Mouse (Mus musculus): ENCODE measurements around the gene Cox6a1. TPM values are rescaled to one million over a fixed set of nuclear protein-coding genes. Genes with fewer than 3 reads are reported as not detected.
"Not testable (repeated sequence)": the region's sequence is repeated elsewhere in the genome, so short reads cannot be mapped to it uniquely, and the experiment has no call there.

Cox6a1 gene
- total RNA-seq (2017): 79.8 and 95.6 TPM in 2 replicates

- ATAC-seq (replicated peaks; ENCODE audit: low read depth, poor library complexity, severe bottlenecking): peak; percentile 89
These were observed at the start of gene Cox6a1 for GRCm38 (mm10) chr5:115348546-115349224. TSS of gene Cox6a1 (minus strand) at chr5:115348981.

GRCm38 (mm10) chr5:115397839-115398780, 49.3 kb upstream of the Cox6a1 start:
- no peak for ATAC-seq (replicated peaks; ENCODE audit: low read depth, poor library complexity, severe bottlenecking)

- ATAC-seq (replicated peaks; ENCODE audit: low read depth, poor library complexity, severe bottlenecking): no peak
These were observed 47.9 kb upstream of the Cox6a1 start for GRCm38 (mm10) chr5:115396654-115397053.

GRCm38 (mm10) chr5:115394836-115395235, 46.1 kb upstream of the Cox6a1 start:
- ATAC-seq (replicated peaks; ENCODE audit: low read depth, poor library complexity, severe bottlenecking): no peak

GRCm38 (mm10) chr5:115394223-115394622, 45.4 kb upstream of the Cox6a1 start:
- ATAC-seq (replicated peaks; ENCODE audit: low read depth, poor library complexity, severe bottlenecking): no peak

GRCm38 (mm10) chr5:115392969-115393368, 44.2 kb upstream of the Cox6a1 start:
- no peak for ATAC-seq (replicated peaks; ENCODE audit: low read depth, poor library complexity, severe bottlenecking)

GRCm38 (mm10) chr5:115391935-115392334, 43.2 kb upstream of the Cox6a1 start:
- no peak for ATAC-seq (replicated peaks; ENCODE audit: low read depth, poor library complexity, severe bottlenecking)

GRCm38 (mm10) chr5:115378882-115379281, 30.1 kb upstream of the Cox6a1 start:
- ATAC-seq (replicated peaks; ENCODE audit: low read depth, poor library complexity, severe bottlenecking): not testable (repeated sequence)

GRCm38 (mm10) chr5:115375436-115375835, 26.7 kb upstream of the Cox6a1 start:
- no peak for ATAC-seq (replicated peaks; ENCODE audit: low read depth, poor library complexity, severe bottlenecking)

- ATAC-seq (replicated peaks; ENCODE audit: low read depth, poor library complexity, severe bottlenecking): no peak
These were observed 25.5 kb upstream of the Cox6a1 start for GRCm38 (mm10) chr5:115374204-115374820.

GRCm38 (mm10) chr5:115373441-115374203, 24.8 kb upstream of the Cox6a1 start:
- no peak for ATAC-seq (replicated peaks; ENCODE audit: low read depth, poor library complexity, severe bottlenecking)

- no peak for ATAC-seq (replicated peaks; ENCODE audit: low read depth, poor library complexity, severe bottlenecking)
These were observed 23.0 kb upstream of the Cox6a1 start for GRCm38 (mm10) chr5:115371736-115372135.

- no peak for ATAC-seq (replicated peaks; ENCODE audit: low read depth, poor library complexity, severe bottlenecking)
These were observed 16.0 kb upstream of the Cox6a1 start for GRCm38 (mm10) chr5:115364782-115365181.

- no peak for ATAC-seq (replicated peaks; ENCODE audit: low read depth, poor library complexity, severe bottlenecking)
These were observed 14.3 kb upstream of the Cox6a1 start for GRCm38 (mm10) chr5:115362819-115363714.

- no peak for ATAC-seq (replicated peaks; ENCODE audit: low read depth, poor library complexity, severe bottlenecking)
These were observed 13.4 kb upstream of the Cox6a1 start for GRCm38 (mm10) chr5:115362216-115362615.

- no peak for ATAC-seq (replicated peaks; ENCODE audit: low read depth, poor library complexity, severe bottlenecking)
These were observed 11.1 kb upstream of the Cox6a1 start for GRCm38 (mm10) chr5:115359851-115360372.

GRCm38 (mm10) chr5:115359438-115359837, 10.7 kb upstream of the Cox6a1 start:
- ATAC-seq (replicated peaks; ENCODE audit: low read depth, poor library complexity, severe bottlenecking): no peak

- ATAC-seq (replicated peaks; ENCODE audit: low read depth, poor library complexity, severe bottlenecking): peak; percentile 95
These were observed 10.1 kb upstream of the Cox6a1 start for GRCm38 (mm10) chr5:115358872-115359271.

GRCm38 (mm10) chr5:115355070-115355469, 6.3 kb upstream of the Cox6a1 start:
- ATAC-seq (replicated peaks; ENCODE audit: low read depth, poor library complexity, severe bottlenecking): no peak
